Mouse (Mus musculus): ENCODE measurements around the gene Hist2h2aa1.

DNA sequence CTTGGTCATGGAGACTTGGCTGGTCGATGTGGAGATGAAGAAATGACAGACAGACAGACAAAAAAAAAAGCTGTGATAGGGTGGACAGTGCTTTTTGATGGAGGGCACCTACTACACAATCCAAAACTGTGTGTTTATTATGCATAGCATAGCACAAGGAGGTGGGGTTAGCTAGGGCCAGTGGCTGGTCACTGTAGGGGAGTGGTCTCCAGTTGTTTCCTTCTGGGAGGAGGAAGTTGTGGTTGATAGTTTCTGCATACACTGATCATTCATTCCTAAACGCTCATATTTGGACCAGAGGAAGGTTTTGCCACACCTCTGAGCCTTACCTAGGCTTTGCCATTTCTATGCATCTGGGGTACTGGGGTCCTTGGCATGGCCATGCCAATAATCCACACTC is 14.9 kb upstream of the Hist2h2aa1 start:
- TF ChIP-seq CTCF (IDR thresholded peaks at IDR 0.05; ENCODE audit: borderline replicate concordance, insufficient read depth, low read length) (no peak), POLR2A (IDR thresholded peaks at IDR 0.05; ENCODE audit: low read depth, low read length) (no peak)
